Mouse (Mus musculus): ENCODE measurements around the gene Arid1b.

DNA sequence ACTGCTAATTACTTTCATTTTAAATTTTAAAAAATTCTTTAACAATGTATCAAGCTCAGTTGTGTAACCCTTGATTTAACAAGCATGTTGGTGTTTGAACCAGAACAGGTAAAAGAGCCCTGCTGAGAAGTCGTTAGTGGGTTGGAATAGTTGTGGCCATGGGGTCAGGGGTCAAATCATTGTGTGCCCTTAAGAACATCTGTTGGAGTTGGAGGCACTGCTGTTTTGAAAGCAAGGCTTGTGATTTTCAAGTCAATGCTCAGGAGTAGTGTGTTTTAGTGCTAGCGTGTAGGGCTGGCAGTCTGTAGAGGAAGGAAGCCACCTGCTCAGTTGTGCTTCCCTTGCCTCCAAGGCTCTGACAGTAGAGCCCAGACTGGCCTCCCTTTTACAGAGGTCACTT is 228.7 kb downstream of the Arid1b start:
- TF ChIP-seq CTCF (IDR thresholded peaks at IDR 0.05; ENCODE audit: control insufficient read depth, insufficient read depth, insufficient read length) (no peak), MAX (IDR thresholded peaks at IDR 0.05) (no peak), CEBPB (IDR thresholded peaks at IDR 0.05; ENCODE audit: low read depth) (no peak), USF1 (IDR thresholded peaks at IDR 0.05; ENCODE audit: low read depth) (no peak)
